Comparison of ENCODE assay signal across 8 mouse cellular contexts in genomic region chr2:92058469-92058868, GRCm38 (mm10). TPM values are rescaled to one million over a fixed set of nuclear protein-coding genes. Genes with fewer than 3 reads are reported as not detected.
DNase-seq lines count a peak whose midpoint lies in the region; ATAC-seq and TF ChIP-seq lines count a peak whose summit lies in the region.

No protein-coding gene starts in this region.

- H3K27me3 ChIP-seq in embryonic facial prominence, embryonic 12.5 days, result peaks cover 41% of the 10 kb centered on the region
- H3K27me3 ChIP-seq in heart, adult 2 months (ENCODE audit: control insufficient read depth, insufficient read depth, low read length), result no peaks in the 10 kb centered on the region
- H3K27me3 ChIP-seq in kidney, adult 2 months (replicated peaks; ENCODE audit: control insufficient read depth, insufficient read depth, low read length), result no peaks in the 10 kb centered on the region
- H3K27me3 ChIP-seq in limb, embryonic 11.5 days (ENCODE audit: control insufficient read depth, insufficient read depth, low read length), result peaks cover 16% of the 10 kb centered on the region
- peaks cover 60% of the 10 kb centered on the region for H3K27me3 ChIP-seq in midbrain, embryonic 13.5 days
- H3K27me3 ChIP-seq in small intestine, adult 2 months (ENCODE audit: control insufficient read depth, insufficient read depth, low read length), result peaks cover 14% of the 10 kb centered on the region; the same call in 1 of the 2 replicates

- under 1% methylated on average over 29 of the region's 29 CpGs for WGBS in embryonic facial prominence, embryonic 12.5 days
- WGBS in heart, adult 2 months, result under 1% methylated on average over 29 of the region's 29 CpGs
- WGBS in kidney, adult 2 months, result under 1% methylated on average over 29 of the region's 29 CpGs
- under 1% methylated on average over 29 of the region's 29 CpGs for WGBS in limb, embryonic 11.5 days
- under 1% methylated on average over 29 of the region's 29 CpGs for WGBS in midbrain, embryonic 13.5 days
- WGBS in small intestine, adult 2 months, result under 1% methylated on average over 29 of the region's 29 CpGs

- H3K4me3 ChIP-seq in embryonic facial prominence, embryonic 12.5 days, result peak overlapping the region; percentile 58
- peak overlapping the region; percentile 48 for H3K4me3 ChIP-seq in heart, adult 2 months
- peak overlapping the region; percentile 60 for H3K4me3 ChIP-seq in kidney, adult 2 months (ENCODE audit: insufficient read depth, low read depth, low read length)
- H3K4me3 ChIP-seq in limb, embryonic 11.5 days (ENCODE audit: low read depth, low read length), result peak overlapping the region; percentile 52
- H3K4me3 ChIP-seq in midbrain, embryonic 13.5 days (replicated peaks), result peak overlapping the region; percentile 70
- H3K4me3 ChIP-seq in small intestine, adult 2 months (ENCODE audit: low read depth, low read length), result peak overlapping the region; percentile 63

- peak overlapping the region; percentile 99 for H3K4me2 ChIP-seq in embryonic facial prominence, embryonic 12.5 days (replicated peaks)
- H3K4me2 ChIP-seq in limb, embryonic 11.5 days (ENCODE audit: low read depth, severe bottlenecking), result peak overlapping the region; percentile 99
- H3K4me2 ChIP-seq in midbrain, embryonic 13.5 days (replicated peaks), result peak overlapping the region; percentile 95

- no peak overlapping the region for H3K27ac ChIP-seq in embryonic facial prominence, embryonic 12.5 days
- H3K27ac ChIP-seq in heart, adult 2 months, result peak overlapping the region; percentile 75
- H3K27ac ChIP-seq in kidney, adult 2 months (ENCODE audit: insufficient read depth, low read depth, low read length), result no peak overlapping the region
- H3K27ac ChIP-seq in limb, embryonic 11.5 days (replicated peaks; ENCODE audit: low read depth, low read length), result no peak overlapping the region
- H3K27ac ChIP-seq in midbrain, embryonic 13.5 days, result no peak overlapping the region
- no peak overlapping the region for H3K27ac ChIP-seq in small intestine, adult 2 months (ENCODE audit: insufficient read depth, low read depth, low read length)

- no peaks in the 10 kb centered on the region for H3K36me3 ChIP-seq in embryonic facial prominence, embryonic 12.5 days
- H3K36me3 ChIP-seq in heart, adult 2 months (ENCODE audit: control insufficient read depth, insufficient read depth, low read length), result no peaks in the 10 kb centered on the region
- H3K36me3 ChIP-seq in kidney, adult 2 months (ENCODE audit: control insufficient read depth, insufficient read depth, low read length), result no peaks in the 10 kb centered on the region
- no peaks in the 10 kb centered on the region for H3K36me3 ChIP-seq in limb, embryonic 11.5 days (ENCODE audit: control insufficient read depth, insufficient read depth, low read length)
- H3K36me3 ChIP-seq in midbrain, embryonic 13.5 days, result no peaks in the 10 kb centered on the region
- H3K36me3 ChIP-seq in small intestine, adult 2 months (ENCODE audit: control insufficient read depth, insufficient read depth, low read length), result no peaks in the 10 kb centered on the region

- DNase-seq in 3134 (ENCODE audit: extremely low read depth, insufficient read length, low spot score), result peak; percentile 81
- peak; percentile 94 for DNase-seq in adrenal gland, postnatal 25 days
- DNase-seq in heart, adult 2 months, result peak; percentile 93 to 94
- peak; percentile 94 for DNase-seq in kidney, adult 2 months
- peak; percentile 96 for DNase-seq in limb, embryonic 11.5 days (ENCODE audit: low spot score)

- intact Hi-C loops in heart, adult 2 months (cut with DNase I), result loop anchor here (1.0 to 5.0 kb wide), 7 partner anchors 32 to 1211 kb away; partner anchors contain the start of gene Mtch2

- H3K4me1 ChIP-seq in embryonic facial prominence, embryonic 12.5 days, result peaks cover 28% of the 10 kb centered on the region
- H3K4me1 ChIP-seq in heart, adult 2 months (ENCODE audit: control insufficient read depth, insufficient read depth, low read length), result peaks cover 10% of the 10 kb centered on the region
- peaks cover 9% of the 10 kb centered on the region; the same call in 1 of the 2 replicates for H3K4me1 ChIP-seq in kidney, adult 2 months (ENCODE audit: control insufficient read depth, insufficient read depth, low read length)
- peaks cover 13% of the 10 kb centered on the region for H3K4me1 ChIP-seq in limb, embryonic 11.5 days (ENCODE audit: control insufficient read depth, insufficient read depth, low read length)
- H3K4me1 ChIP-seq in midbrain, embryonic 13.5 days (replicated peaks), result peaks cover 27% of the 10 kb centered on the region
- peaks cover 14% of the 10 kb centered on the region for H3K4me1 ChIP-seq in small intestine, adult 2 months (ENCODE audit: control insufficient read depth, insufficient read depth, insufficient read length, low read length)

- TF ChIP-seq POLR2A in heart, adult 2 months (IDR thresholded peaks at IDR 0.05; ENCODE audit: insufficient read depth, low read depth, low read length), result no peak
- TF ChIP-seq POLR2A in kidney, adult 2 months (IDR thresholded peaks at IDR 0.05; ENCODE audit: low read depth, low read length), result no peak
- no peak for TF ChIP-seq POLR2A in small intestine, adult 2 months (IDR thresholded peaks at IDR 0.05; ENCODE audit: low read depth, low read length)

- H3K9me3 ChIP-seq in embryonic facial prominence, embryonic 12.5 days, result no peaks in the 10 kb centered on the region
- no peaks in the 10 kb centered on the region for H3K9me3 ChIP-seq in limb, embryonic 11.5 days (ENCODE audit: control insufficient read depth, low read length)
- no peaks in the 10 kb centered on the region for H3K9me3 ChIP-seq in midbrain, embryonic 13.5 days

- no peak for ATAC-seq in embryonic facial prominence, embryonic 12.5 days (ENCODE audit: insufficient number of reproducible peaks, insufficient read depth, low FRiP score, low TSS enrichment)
- no peak for ATAC-seq in limb, embryonic 11.5 days (ENCODE audit: insufficient number of reproducible peaks, low FRiP score, low TSS enrichment, low read depth)
- ATAC-seq in midbrain, embryonic 13.5 days, result peak; percentile 69

- H3K9ac ChIP-seq in embryonic facial prominence, embryonic 12.5 days, result peak overlapping the region; percentile 62
- H3K9ac ChIP-seq in heart, adult 2 months (ENCODE audit: low read depth, low read length), result peak overlapping the region; percentile 68
- peak overlapping the region; percentile 50; the same call in 1 of the 2 replicates for H3K9ac ChIP-seq in limb, embryonic 11.5 days (ENCODE audit: low read length)
- peak overlapping the region; percentile 86 for H3K9ac ChIP-seq in midbrain, embryonic 13.5 days (replicated peaks)

- TF ChIP-seq EP300 in heart, adult 2 months (IDR thresholded peaks at IDR 0.05; ENCODE audit: insufficient read depth, low read depth, low read length), result peak; percentile 85; the same call in 1 of the 2 replicates

- no peak; the same call in 1 of the 2 replicates for TF ChIP-seq CTCF in heart, adult 2 months (IDR thresholded peaks at IDR 0.05)
- TF ChIP-seq CTCF in kidney, adult 2 months (conservative IDR thresholded peaks at IDR 0.05; ENCODE audit: insufficient read depth, insufficient read length, low read depth, low read length), result peak; percentile 93
- peak; percentile 94 for TF ChIP-seq CTCF in small intestine, adult 2 months (IDR thresholded peaks at IDR 0.05; ENCODE audit: extremely low read depth, insufficient read length, insufficient replicate concordance, low read depth, low read length)

- H3K79me2 ChIP-seq in heart, adult 2 months (replicated peaks; ENCODE audit: control insufficient read depth, insufficient read depth, low read length), result no peaks in the 10 kb centered on the region

RNA-seq across cellular contexts. Expression of gene Creb3l1, which starts 34.2 kb away (rescaled TPM):
- 4.3 and 8.4 TPM in 2 replicates for total RNA-seq in adrenal gland, postnatal 25 days (2021)
- polyA plus RNA-seq in embryonic facial prominence, embryonic 12.5 days (2016; fragmentation: Nextera tagmentation; extraction: Ambion mirVana), result 3.3 and 3.6 TPM in 2 replicates
- 1 to 10 TPM; 3.8 to 5.8 TPM for total RNA-seq in heart, adult 2 months (2021)
- 3.3 and 4.5 TPM in 2 replicates for polyA plus RNA-seq in heart, adult 2 months (2012; rRNA removed)
- 6.7 and 8.9 TPM in 2 replicates for polyA plus RNA-seq in kidney, adult 2 months (2012; rRNA removed)
- 0.85 and 1.3 TPM in 2 replicates for polyA plus RNA-seq in limb, embryonic 11.5 days (2014; fragmentation: Nextera tagmentation; extraction: Ambion mirVana)
- 0.98 and 1.2 TPM in 2 replicates for polyA plus RNA-seq in midbrain, embryonic 13.5 days (2015; fragmentation: Nextera tagmentation; extraction: Ambion mirVana)
- 22.5 and 25.4 TPM in 2 replicates for polyA plus RNA-seq in small intestine, adult 2 months (2012; rRNA removed)

RNA-seq across cellular contexts. Expression of gene Phf21a, which starts 34.4 kb away (rescaled TPM):
- total RNA-seq in adrenal gland, postnatal 25 days (2021), result 91.3 and 95.3 TPM in 2 replicates
- polyA plus RNA-seq in embryonic facial prominence, embryonic 12.5 days (2016; fragmentation: Nextera tagmentation; extraction: Ambion mirVana), result 38.7 and 43.5 TPM in 2 replicates
- total RNA-seq in heart, adult 2 months (2021), result 10 to 100 TPM; 26.4 to 30.2 TPM
- 27.6 and 29.5 TPM in 2 replicates for polyA plus RNA-seq in heart, adult 2 months (2012; rRNA removed)
- 27.5 and 36.8 TPM in 2 replicates for polyA plus RNA-seq in kidney, adult 2 months (2012; rRNA removed)
- 38.3 and 38.7 TPM in 2 replicates for polyA plus RNA-seq in limb, embryonic 11.5 days (2014; fragmentation: Nextera tagmentation; extraction: Ambion mirVana)
- polyA plus RNA-seq in midbrain, embryonic 13.5 days (2015; fragmentation: Nextera tagmentation; extraction: Ambion mirVana), result 44.6 and 48.8 TPM in 2 replicates
- polyA plus RNA-seq in small intestine, adult 2 months (2012; rRNA removed), result 15.6 and 28.4 TPM in 2 replicates
